Mouse (Mus musculus) CH12.LX (cell line): ENCODE measurements around the gene Gm20388. TPM values are rescaled to one million over a fixed set of nuclear protein-coding genes. Genes with fewer than 3 reads are reported as not detected.

ENCODE experiments used
- DNase-seq: peaks from one replicate; pipeline ENCODE4 v3.0.0-alpha.2; 2013; ENCODE audit errors: extremely low read depth
- H3K27ac ChIP-seq: 2 replicates; pipeline ENCODE4 v1.5.1; 2012; ENCODE audit warnings: low read depth, mild to moderate bottlenecking, control low read depth, moderate library complexity; ENCODE audit not compliant: insufficient read depth
- H3K27me3 ChIP-seq: replicated peaks from 2 replicates; pipeline ENCODE3; 2012; ENCODE audit warnings: inconsistent platforms
- H3K36me3 ChIP-seq, 2 experiments: replicated peaks in 1 of 2; 2 replicates each; pipeline versions ENCODE3 to v1.6.1; 2012; ENCODE audit warnings: inconsistent platforms in 1 of 2, low read length in 1 of 2, mild to moderate bottlenecking in 1 of 2, mixed read lengths in 1 of 2, moderate library complexity in 1 of 2; ENCODE audit not compliant: control insufficient read depth in 1 of 2, insufficient read depth in 1 of 2
- H3K4me1 ChIP-seq, 2 experiments: 2 replicates each; pipeline ENCODE4 v1.6.1; 2012; ENCODE audit warnings: inconsistent platforms in 1 of 2, moderate library complexity in 1 of 2; ENCODE audit not compliant: insufficient read depth in 2 of 2, control insufficient read depth in 1 of 2
- H3K4me2 ChIP-seq: 2 replicates; pipeline ENCODE4 v1.6.1; 2012; ENCODE audit warnings: low read depth, mild to moderate bottlenecking, control low read depth; ENCODE audit not compliant: poor library complexity, insufficient read depth, severe bottlenecking
- H3K4me3 ChIP-seq, 3 experiments: fragments of 150-350 bp in 1 of 3; sonication (generic) in 1 of 3; replicated peaks in 1 of 3; 2 replicates each; pipeline versions ENCODE3 to v1.5.1; 2011 to 2012; ENCODE audit warnings: low read depth in 2 of 3, low read length in 2 of 3, mild to moderate bottlenecking in 2 of 3, moderate library complexity in 2 of 3, control low read depth in 1 of 3, improper control_type of control experiment in 1 of 3, inconsistent platforms in 1 of 3, mixed read lengths in 1 of 3; ENCODE audit not compliant: poor library complexity in 1 of 3
- H3K79me2 ChIP-seq: replicated peaks from 2 replicates; pipeline ENCODE4 v1.6.1; 2012; ENCODE audit warnings: mild to moderate bottlenecking, moderate library complexity; ENCODE audit not compliant: control insufficient read depth, poor library complexity, insufficient read depth, severe bottlenecking; ENCODE audit errors: extremely low read depth
- H3K9ac ChIP-seq: 2 replicates; pipeline ENCODE4 v1.6.1; 2012; ENCODE audit warnings: low read depth, mild to moderate bottlenecking, control low read depth, moderate library complexity; ENCODE audit not compliant: insufficient read depth
- H3K9me3 ChIP-seq: replicated peaks from 2 replicates; pipeline ENCODE3; 2012; ENCODE audit warnings: low read length, inconsistent platforms, mixed read lengths
- BHLHE40 ChIP-seq: IDR thresholded peaks from 2 replicates; pipeline ENCODE4 v1.6.1; 2011; ENCODE audit warnings: mild to moderate bottlenecking, low read depth, low read length, improper control_type of control experiment
- CHD1 ChIP-seq: IDR thresholded peaks from 2 replicates; pipeline ENCODE4 v1.6.1; 2012; ENCODE audit warnings: low read depth, low read length, improper control_type of control experiment, inconsistent platforms
- CHD2 ChIP-seq: IDR thresholded peaks from 2 replicates; pipeline ENCODE4 v1.6.1; 2011; ENCODE audit warnings: low read length, improper control_type of control experiment
- CTCF ChIP-seq, 2 experiments: IDR thresholded peaks in 1 of 2; conservative IDR thresholded peaks in 1 of 2; 2 replicates each; pipeline ENCODE4 v1.5.1; 2011 to 2012; ENCODE audit warnings: low read depth in 2 of 2, low read length in 2 of 2, improper control_type of control experiment in 1 of 2, inconsistent platforms in 1 of 2, mild to moderate bottlenecking in 1 of 2, moderate library complexity in 1 of 2
- EP300 ChIP-seq: IDR thresholded peaks from 2 replicates; pipeline ENCODE4 v1.6.1; 2011; ENCODE audit warnings: low read length, improper control_type of control experiment
- ETS1 ChIP-seq: conservative IDR thresholded peaks from 2 replicates; pipeline ENCODE4 v1.6.1; 2012; ENCODE audit warnings: low read depth, mild to moderate bottlenecking, inconsistent platforms, low read length, improper control_type of control experiment, moderate library complexity
- GABPA ChIP-seq: IDR thresholded peaks from 2 replicates; pipeline ENCODE4 v1.6.1; 2012; ENCODE audit warnings: low read depth, low read length, improper control_type of control experiment, inconsistent platforms; ENCODE audit not compliant: insufficient replicate concordance
- IRF4 ChIP-seq: IDR thresholded peaks from 2 replicates; pipeline ENCODE4 v1.6.1; 2014; ENCODE audit warnings: low read depth, mild to moderate bottlenecking, inconsistent platforms, low read length, improper control_type of control experiment
- JUN ChIP-seq: IDR thresholded peaks from 2 replicates; pipeline ENCODE4 v1.6.1; 2011; ENCODE audit warnings: low read depth, mild to moderate bottlenecking, low read length, improper control_type of control experiment, moderate library complexity; ENCODE audit not compliant: insufficient read depth
- JUND ChIP-seq: conservative IDR thresholded peaks from 2 replicates; pipeline ENCODE4 v1.6.1; 2011; ENCODE audit warnings: low read depth, low read length, improper control_type of control experiment
- KAT2A ChIP-seq: IDR thresholded peaks from 2 replicates; pipeline ENCODE4 v1.6.1; 2012; ENCODE audit warnings: low read length, improper control_type of control experiment, inconsistent platforms; ENCODE audit not compliant: insufficient replicate concordance
- MAX ChIP-seq: IDR thresholded peaks from 2 replicates; pipeline ENCODE4 v1.6.1; 2011; ENCODE audit warnings: low read length, improper control_type of control experiment
- MAZ ChIP-seq: IDR thresholded peaks from 2 replicates; pipeline ENCODE4 v1.6.1; 2012; ENCODE audit warnings: low read depth, mild to moderate bottlenecking, inconsistent platforms, low read length, improper control_type of control experiment, moderate library complexity
- MXI1 ChIP-seq: IDR thresholded peaks from 2 replicates; pipeline ENCODE4 v1.6.1; 2011; ENCODE audit warnings: mild to moderate bottlenecking, low read depth, low read length, improper control_type of control experiment
- MYC ChIP-seq: IDR thresholded peaks from 2 replicates; pipeline ENCODE4 v1.6.1; 2011; ENCODE audit warnings: low read depth, mild to moderate bottlenecking, improper control_type of control experiment, low read length
- NELFE ChIP-seq: IDR thresholded peaks from 2 replicates; pipeline ENCODE4 v1.6.1; 2011; ENCODE audit warnings: low read depth, low read length, improper control_type of control experiment
- NRF1 ChIP-seq: IDR thresholded peaks from 2 replicates; pipeline ENCODE4 v1.6.1; 2014; ENCODE audit warnings: low read depth, mild to moderate bottlenecking, inconsistent platforms, low read length, improper control_type of control experiment, moderate library complexity
- POLR2A ChIP-seq: IDR thresholded peaks from 2 replicates; pipeline ENCODE4 v1.6.1; 2011; ENCODE audit warnings: low read depth, mild to moderate bottlenecking, improper control_type of control experiment, low read length
- RAD21 ChIP-seq: IDR thresholded peaks from 2 replicates; pipeline ENCODE4 v1.6.1; 2011; ENCODE audit warnings: low read depth, mild to moderate bottlenecking, low read length, improper control_type of control experiment, moderate library complexity
- RCOR1 ChIP-seq: conservative IDR thresholded peaks from 2 replicates; pipeline ENCODE4 v1.6.1; 2012; ENCODE audit warnings: low read depth, mild to moderate bottlenecking, inconsistent platforms, low read length, improper control_type of control experiment
- SIN3A ChIP-seq: IDR thresholded peaks from 2 replicates; pipeline ENCODE4 v1.6.1; 2012; ENCODE audit warnings: low read length, improper control_type of control experiment, inconsistent platforms
- SMC3 ChIP-seq: IDR thresholded peaks from 2 replicates; pipeline ENCODE4 v1.6.1; 2011; ENCODE audit warnings: low read depth, low read length, improper control_type of control experiment
- TBP ChIP-seq: conservative IDR thresholded peaks from 2 replicates; pipeline ENCODE4 v1.6.1; 2011; ENCODE audit warnings: low read depth, low read length, improper control_type of control experiment
- TCF12 ChIP-seq: IDR thresholded peaks from 2 replicates; pipeline ENCODE4 v1.6.1; 2014; ENCODE audit warnings: low read depth, mild to moderate bottlenecking, inconsistent platforms, low read length, improper control_type of control experiment
- UBTF ChIP-seq: IDR thresholded peaks from 2 replicates; pipeline ENCODE4 v1.6.1; 2012; ENCODE audit warnings: low read depth, mild to moderate bottlenecking, inconsistent platforms, low read length, improper control_type of control experiment, moderate library complexity
- USF1 ChIP-seq: IDR thresholded peaks from 2 replicates; pipeline ENCODE4 v1.6.1; 2014; ENCODE audit warnings: low read depth, mild to moderate bottlenecking, inconsistent platforms, low read length, improper control_type of control experiment
- ZKSCAN1 ChIP-seq: IDR thresholded peaks from 2 replicates; pipeline ENCODE4 v1.6.1; 2012; ENCODE audit warnings: low read depth, inconsistent platforms, low read length, improper control_type of control experiment, borderline replicate concordance
- ZNF384 ChIP-seq: IDR thresholded peaks from 2 replicates; pipeline ENCODE4 v1.6.1; 2012; ENCODE audit warnings: low read depth, low read length, improper control_type of control experiment, inconsistent platforms
- dilution Hi-C: fragments of 300-500 bp; cut with MboI; formaldehyde crosslinking; loops from 2 replicates; pipeline ENCODE4 v1.14.3; 2020; ENCODE audit warnings: low sequenced_read_pairs; ENCODE audit not compliant: extremely low pct_unique_long_range_greater_than_20kb, extremely low pct_ligation_motif_present
- in situ Hi-C: fragments of 300-500 bp; cut with MboI; formaldehyde crosslinking; loops from 3 replicates; pipeline ENCODE4 v1.14.3; 2019; ENCODE audit warnings: low sequenced_read_pairs, low pct_ligation_motif_present, low pct_unique_long_range_greater_than_20kb, mixed read lengths
- polyA plus RNA-seq: library from polyadenylated mRNA; unstranded; fragments of >175 nt; gene quantifications from 2 replicates; pipeline ENCODE4 v1.2.1, GENCODE M21; 2012; ENCODE audit warnings: low read depth; ENCODE audit not compliant: insufficient read length
- total RNA-seq, 2 experiments: library from RNA; depleted of rRNA; stranded (reverse); fragments of 300-350 nt in 1 of 2; fragments of >200 nt in 1 of 2; gene quantifications; 2 replicates each; pipeline ENCODE4 v1.2.3; 2012 to 2014

Gene Gm20388
- total and polyA plus RNA-seq, 3 experiments, result 14.8 to 26.3 (median 22.2) TPM

GRCm38 (mm10) chr8:123628968-123629755 lies 3718.5 kb downstream of the Gm20388 start:
- peak; percentile 69 for DNase-seq
- Histone ChIP-seq H3K9me3 (no peaks in the 10 kb centered on the region), H3K36me3 (no peaks in the 10 kb centered on the region), H3K9ac (no peak overlapping the region), H3K27me3 (peaks cover 21% of the 10 kb centered on the region), H3K4me2 (peak overlapping the region; percentile 99), H3K4me3 (peak overlapping the region; percentile 24 to 49 (median 40)), H3K79me2 (no peaks in the 10 kb centered on the region), H3K4me1 (peaks cover 12 to 36% of the 10 kb centered on the region in 2 experiments), H3K27ac (no peak overlapping the region)
- no peak for TF ChIP-seq TBP
- TF ChIP-seq NRF1, result no peak
- TF ChIP-seq UBTF, result no peak
- TF ChIP-seq NELFE, result no peak
- TF ChIP-seq IRF4, result peak; percentile 13; the same call in 1 of the 2 replicates
- peak; percentile 49 for TF ChIP-seq RAD21
- no peak for TF ChIP-seq TCF12
- TF ChIP-seq MXI1, result peak; percentile 80
- peak; percentile 46; the same call in 1 of the 2 replicates for TF ChIP-seq SIN3A
- TF ChIP-seq SMC3, result peak; percentile 51
- no peak for TF ChIP-seq GABPA
- no peak for TF ChIP-seq KAT2A
- no peak for TF ChIP-seq USF1
- TF ChIP-seq BHLHE40, result no peak
- peak; percentile 28 to 92; a peak in 3 of 4 replicates for TF ChIP-seq CTCF (conservative IDR thresholded peaks at IDR 0.05 in 1 of 2, IDR thresholded peaks at IDR 0.05 in 1 of 2; ENCODE audit: low read depth in 2 of 2, low read length in 2 of 2)
- in situ Hi-C loops, result no loop called here
- dilution Hi-C loops, result no loop called here

- Histone ChIP-seq H3K9ac (no peak overlapping the region), H3K4me3 (no peak overlapping the region), H3K36me3 (no peaks in the 10 kb centered on the region), H3K4me1 (peaks cover 10 to 35% of the 10 kb centered on the region in 2 experiments), H3K27ac (no peak overlapping the region), H3K27me3 (peaks cover 12% of the 10 kb centered on the region), H3K9me3 (no peaks in the 10 kb centered on the region), H3K79me2 (no peaks in the 10 kb centered on the region), H3K4me2 (peak overlapping the region; percentile 42)
- in situ Hi-C loops, result no loop called here
- dilution Hi-C loops, result no loop called here
- no peak for DNase-seq
- TF ChIP-seq ZNF384 (no peak), JUND (no peak), JUN (no peak), EP300 (no peak), NELFE (no peak), MAZ (no peak), RCOR1 (no peak), BHLHE40 (no peak), UBTF (no peak), KAT2A (no peak), ZKSCAN1 (no peak), MAX (no peak), POLR2A (no peak), CTCF (conservative IDR thresholded peaks at IDR 0.05 in 1 of 2, IDR thresholded peaks at IDR 0.05 in 1 of 2; ENCODE audit: low read depth in 2 of 2, low read length in 2 of 2) (no peak), CHD2 (no peak), CHD1 (no peak), MYC (no peak), ETS1 (no peak)
These were observed 3719.4 kb downstream of the Gm20388 start for GRCm38 (mm10) chr8:123630058-123630457.
